Mouse (Mus musculus): Measurements from ENCODE around the gene Pnkd. TPM values are rescaled to one million over a fixed set of nuclear protein-coding genes. Genes with fewer than 3 reads are reported as not detected.

Gene Pnkd
- 99.7 and 101 TPM in 2 replicates for polyA plus RNA-seq (2016; fragmentation: Nextera tagmentation; extraction: Ambion mirVana)

GRCm38 (mm10) chr1:74284543-74285160, at the start of gene Pnkd, which contains the start of gene Aamp:
Gene Pnkd, plus strand, starts transcription at chr1:74284930.
Gene Aamp, minus strand, starts transcription at chr1:74284738.
- under 1% methylated on average over 56 of the region's 56 CpGs for WGBS
- Histone ChIP-seq H3K27me3 (ENCODE audit: poor library complexity, severe bottlenecking) (no peaks in the 10 kb centered on the region), H3K4me1 (peaks cover 29% of the 10 kb centered on the region), H3K4me3 (peak within 1 kb of the TSS; percentile 83), H3K9me3 (no peaks in the 10 kb centered on the region), H3K27ac (peak within 1 kb of the TSS; percentile 87), H3K36me3 (replicated peaks) (peaks cover 52% of the 10 kb centered on the region)
- peak; percentile 100 for DNase-seq (ENCODE audit: extremely low spot score, low spot score)

DNA sequence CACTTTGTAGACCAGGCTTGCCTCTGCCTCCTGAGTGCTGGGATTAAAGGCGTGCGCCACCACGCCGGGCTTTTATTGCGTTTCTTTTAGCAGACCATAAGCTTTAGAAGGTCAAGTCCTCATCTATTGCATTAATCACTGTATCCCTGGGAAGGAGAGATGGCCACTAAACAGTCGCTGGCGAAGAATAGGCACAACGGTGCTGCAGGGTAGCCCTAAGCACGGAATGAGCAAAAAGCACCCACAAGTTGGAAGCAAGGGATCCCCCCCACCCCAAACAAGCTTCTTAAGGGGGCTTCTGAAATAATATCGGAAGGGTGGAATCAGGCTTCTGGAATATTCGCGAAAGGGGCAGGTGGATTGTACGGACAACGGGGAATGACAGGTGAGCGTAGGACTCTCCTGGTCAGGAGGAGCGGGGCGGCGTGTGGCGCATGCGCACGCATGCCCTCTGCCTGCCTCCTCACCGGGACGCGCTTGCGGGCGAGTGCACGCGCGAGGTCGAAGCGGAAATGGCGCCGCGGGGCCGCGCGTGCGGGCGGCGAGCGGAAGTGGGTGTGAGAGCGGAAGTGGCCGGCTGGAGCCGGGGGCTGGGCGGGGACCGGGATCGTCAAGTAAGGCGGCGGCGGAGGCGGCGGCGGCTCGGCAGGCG, 48.7 kb upstream of the Pnkd start, which contains the start of gene Arpc2:
TSS of gene Arpc2 (plus strand) at position 147 of the 652 bp plus-strand sequence.
- peaks cover 43% of the 10 kb centered on the region for H3K4me1 ChIP-seq
- no peaks in the 10 kb centered on the region for H3K27me3 ChIP-seq (ENCODE audit: poor library complexity, severe bottlenecking)
- H3K27ac ChIP-seq = peak within 1 kb of the TSS; percentile 94
- H3K9me3 ChIP-seq = no peaks in the 10 kb centered on the region
- WGBS = 1% methylated on average over 55 of the region's 55 CpGs
- peak; percentile 95 for DNase-seq (ENCODE audit: extremely low spot score, low spot score)
- peak within 1 kb of the TSS; percentile 99 for H3K4me3 ChIP-seq
- H3K36me3 ChIP-seq (replicated peaks) = peaks cover 5% of the 10 kb centered on the region; the same call in 1 of the 2 replicates

DNA sequence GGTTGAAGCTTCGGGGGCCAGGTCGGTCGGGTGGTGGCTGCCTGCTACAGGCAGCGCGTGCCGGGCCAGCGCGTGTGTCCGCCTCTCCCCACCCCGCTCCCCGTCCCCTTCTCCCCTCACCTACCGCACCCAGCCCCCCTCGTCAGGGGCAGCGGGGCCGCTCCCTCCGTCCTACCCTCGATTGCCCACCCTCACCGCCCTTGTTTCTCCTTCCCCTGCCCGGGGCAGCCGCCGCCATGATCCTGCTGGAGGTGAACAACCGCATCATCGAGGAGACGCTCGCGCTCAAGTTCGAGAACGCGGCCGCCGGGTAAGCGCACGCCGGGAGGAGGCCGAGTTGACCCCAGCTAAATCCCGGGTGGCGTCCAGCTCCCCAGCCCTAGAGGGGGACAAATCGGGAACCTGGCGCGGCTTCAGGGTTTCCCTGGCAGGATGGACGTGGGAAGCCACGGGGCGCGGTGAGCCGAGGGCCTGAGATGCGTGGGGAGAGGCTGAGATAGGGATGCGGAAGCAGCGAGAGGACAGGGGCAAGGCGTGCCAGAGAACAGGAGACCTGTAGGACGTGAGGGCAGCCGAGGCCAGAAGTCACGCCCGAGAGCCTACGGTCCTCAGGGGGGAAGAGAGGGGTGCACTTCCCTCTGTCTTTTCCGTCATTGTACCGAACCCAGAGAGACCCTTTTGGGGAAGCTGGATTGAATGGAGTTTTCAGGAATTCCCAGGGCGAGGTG, 48.0 kb upstream of the Pnkd start:
- DNase-seq (ENCODE audit: extremely low spot score, low spot score) = no peak
- peak overlapping the region; percentile 94 for H3K27ac ChIP-seq
- no peaks in the 10 kb centered on the region for H3K9me3 ChIP-seq
- H3K4me1 ChIP-seq = peaks cover 43% of the 10 kb centered on the region
- WGBS = under 1% methylated on average over 57 of the region's 57 CpGs
- peak overlapping the region; percentile 99 for H3K4me3 ChIP-seq
- peaks cover 5% of the 10 kb centered on the region; the same call in 1 of the 2 replicates for H3K36me3 ChIP-seq (replicated peaks)
- H3K27me3 ChIP-seq (ENCODE audit: poor library complexity, severe bottlenecking) = no peaks in the 10 kb centered on the region

GRCm38 (mm10) chr1:74237671-74238070, 47.1 kb upstream of the Pnkd start:
- Histone ChIP-seq H3K27ac (peak overlapping the region; percentile 94; the same call in 1 of the 2 replicates), H3K4me3 (peak overlapping the region; percentile 99), H3K9me3 (no peaks in the 10 kb centered on the region), H3K36me3 (replicated peaks) (peaks cover 7% of the 10 kb centered on the region), H3K27me3 (ENCODE audit: poor library complexity, severe bottlenecking) (no peaks in the 10 kb centered on the region), H3K4me1 (peaks cover 43% of the 10 kb centered on the region)
- DNase-seq (ENCODE audit: extremely low spot score, low spot score) = no peak
- 48% methylated on average over 5 of the region's 5 CpGs for WGBS

- no peak overlapping the region for H3K27ac ChIP-seq
- H3K9me3 ChIP-seq = no peaks in the 10 kb centered on the region
- H3K27me3 ChIP-seq (ENCODE audit: poor library complexity, severe bottlenecking) = no peaks in the 10 kb centered on the region
- DNase-seq (ENCODE audit: extremely low spot score, low spot score) = no peak
- peaks cover 12% of the 10 kb centered on the region for H3K36me3 ChIP-seq (replicated peaks)
- peak overlapping the region; percentile 99 for H3K4me3 ChIP-seq
- WGBS = 68% methylated on average over 1 of the region's 1 CpGs
- H3K4me1 ChIP-seq = peaks cover 43% of the 10 kb centered on the region
These were observed 46.6 kb upstream of the Pnkd start for GRCm38 (mm10) chr1:74238136-74238535.

DNA sequence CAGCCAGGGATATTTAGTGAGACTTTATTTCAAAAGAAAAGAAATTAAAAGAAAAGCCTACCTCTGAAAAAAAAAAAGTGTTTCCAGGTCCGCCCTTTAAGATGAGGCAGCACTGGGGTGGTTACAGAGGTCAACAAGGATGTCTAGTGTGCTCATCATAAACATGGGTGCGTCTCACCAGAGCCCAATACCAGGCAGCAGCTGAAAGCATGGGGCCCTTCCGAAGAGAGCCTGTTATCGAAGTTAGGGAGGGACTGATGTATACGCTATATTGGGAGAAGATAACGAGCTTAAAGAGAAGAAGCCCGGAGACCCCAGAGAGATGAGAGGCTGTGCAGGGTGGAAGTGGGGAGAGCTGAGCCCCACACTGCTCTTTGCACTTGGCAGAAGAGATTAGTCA, 45.6 kb upstream of the Pnkd start:
- no peaks in the 10 kb centered on the region for H3K27me3 ChIP-seq (ENCODE audit: poor library complexity, severe bottlenecking)
- WGBS = 76% methylated on average over 7 of the region's 7 CpGs
- DNase-seq (ENCODE audit: extremely low spot score, low spot score) = no peak
- H3K4me1 ChIP-seq = peaks cover 43% of the 10 kb centered on the region
- H3K9me3 ChIP-seq = no peaks in the 10 kb centered on the region
- H3K27ac ChIP-seq = no peak overlapping the region
- peak overlapping the region; percentile 99; the same call in 1 of the 2 replicates for H3K4me3 ChIP-seq
- peaks cover 20% of the 10 kb centered on the region for H3K36me3 ChIP-seq (replicated peaks)

DNA sequence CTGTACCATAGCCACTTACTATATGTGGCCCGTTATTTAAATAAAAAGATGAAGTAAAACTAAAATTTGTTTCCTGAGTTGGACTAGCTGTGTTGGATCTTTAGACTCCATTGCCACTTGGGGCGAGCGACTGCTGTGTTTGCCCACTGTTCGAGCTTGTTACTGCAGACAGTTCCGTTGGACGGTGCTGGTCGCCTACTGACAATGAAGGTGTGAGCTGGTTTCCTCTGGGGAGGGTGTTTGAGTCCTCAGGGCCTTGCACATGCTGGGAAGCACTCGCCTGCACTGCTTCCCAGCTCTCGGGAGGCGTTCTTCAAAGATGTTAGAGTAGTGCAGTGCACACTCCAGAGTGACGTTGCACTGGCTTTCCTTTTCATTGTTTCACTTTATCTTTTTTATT, 45.1 kb upstream of the Pnkd start:
- 73% methylated on average over 11 of the region's 11 CpGs for WGBS
- Histone ChIP-seq H3K36me3 (replicated peaks) (peaks cover 20% of the 10 kb centered on the region), H3K4me3 (peak overlapping the region; percentile 99; the same call in 1 of the 2 replicates), H3K4me1 (peaks cover 43% of the 10 kb centered on the region), H3K27ac (no peak overlapping the region), H3K9me3 (no peaks in the 10 kb centered on the region), H3K27me3 (ENCODE audit: poor library complexity, severe bottlenecking) (no peaks in the 10 kb centered on the region)
- no peak for DNase-seq (ENCODE audit: extremely low spot score, low spot score)

GRCm38 (mm10) chr1:74240311-74240710, 44.4 kb upstream of the Pnkd start:
- H3K27me3 ChIP-seq (ENCODE audit: poor library complexity, severe bottlenecking) = no peaks in the 10 kb centered on the region
- H3K9me3 ChIP-seq = no peaks in the 10 kb centered on the region
- H3K36me3 ChIP-seq (replicated peaks) = peaks cover 20% of the 10 kb centered on the region
- no peak for DNase-seq (ENCODE audit: extremely low spot score, low spot score)
- WGBS = 86% methylated on average over 6 of the region's 6 CpGs
- H3K4me1 ChIP-seq = peaks cover 43% of the 10 kb centered on the region
- H3K27ac ChIP-seq = no peak overlapping the region
- H3K4me3 ChIP-seq = no peak overlapping the region

DNA sequence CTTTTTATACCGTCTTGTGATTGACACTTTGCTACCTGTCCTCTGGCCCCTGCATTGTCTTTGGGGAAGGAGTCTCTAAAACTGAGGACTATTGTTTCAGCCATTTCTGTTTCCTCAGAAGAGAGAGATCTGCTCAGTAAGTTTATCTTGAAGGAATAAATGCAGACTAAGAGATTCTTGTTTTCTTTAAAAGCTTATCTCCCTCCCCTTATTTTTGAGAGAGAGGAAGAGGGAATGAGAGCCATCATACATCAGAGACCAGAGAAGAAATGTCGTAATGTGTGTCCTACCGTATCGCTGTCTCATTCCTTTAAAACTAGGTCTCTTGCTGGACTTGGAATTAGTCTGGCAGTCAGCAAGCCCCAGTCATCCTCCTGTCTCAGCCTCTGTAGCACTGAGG, 43.9 kb upstream of the Pnkd start:
- WGBS = 95% methylated on average over 4 of the region's 4 CpGs
- DNase-seq (ENCODE audit: extremely low spot score, low spot score) = no peak
- H3K27ac ChIP-seq = no peak overlapping the region

GRCm38 (mm10) chr1:74245525-74245924, 39.2 kb upstream of the Pnkd start:
- H3K9me3 ChIP-seq = no peaks in the 10 kb centered on the region
- H3K27me3 ChIP-seq (ENCODE audit: poor library complexity, severe bottlenecking) = no peaks in the 10 kb centered on the region
- DNase-seq (ENCODE audit: extremely low spot score, low spot score) = no peak
- no peak overlapping the region for H3K4me3 ChIP-seq
- H3K4me1 ChIP-seq = peaks cover 1% of the 10 kb centered on the region
- peaks cover 56% of the 10 kb centered on the region for H3K36me3 ChIP-seq (replicated peaks)
- H3K27ac ChIP-seq = no peak overlapping the region
- WGBS = 88% methylated on average over 2 of the region's 2 CpGs

More for the DNA sequence above, 43.9 kb upstream of the Pnkd start:
- Histone ChIP-seq H3K36me3 (replicated peaks) (peaks cover 21% of the 10 kb centered on the region), H3K4me1 (peaks cover 41% of the 10 kb centered on the region), H3K9me3 (no peaks in the 10 kb centered on the region), H3K4me3 (no peak overlapping the region), H3K27me3 (ENCODE audit: poor library complexity, severe bottlenecking) (no peaks in the 10 kb centered on the region)

- H3K4me1 ChIP-seq = no peaks in the 10 kb centered on the region
- H3K4me3 ChIP-seq = no peak overlapping the region
- no peaks in the 10 kb centered on the region for H3K27me3 ChIP-seq (ENCODE audit: poor library complexity, severe bottlenecking)
- DNase-seq (ENCODE audit: extremely low spot score, low spot score) = no peak
- H3K36me3 ChIP-seq (replicated peaks) = peaks cover 75% of the 10 kb centered on the region
- no peak overlapping the region for H3K27ac ChIP-seq
- WGBS = 79% methylated on average over 1 of the region's 1 CpGs
- H3K9me3 ChIP-seq = no peaks in the 10 kb centered on the region
These were observed 35.9 kb upstream of the Pnkd start for GRCm38 (mm10) chr1:74248799-74249198.

GRCm38 (mm10) chr1:74249331-74249980, 35.3 kb upstream of the Pnkd start:
- 82% methylated on average over 5 of the region's 5 CpGs for WGBS
- H3K4me3 ChIP-seq = no peak overlapping the region
- no peak overlapping the region for H3K27ac ChIP-seq
- H3K36me3 ChIP-seq (replicated peaks) = peaks cover 80% of the 10 kb centered on the region
- H3K27me3 ChIP-seq (ENCODE audit: poor library complexity, severe bottlenecking) = no peaks in the 10 kb centered on the region
- no peak for DNase-seq (ENCODE audit: extremely low spot score, low spot score)
- no peaks in the 10 kb centered on the region for H3K9me3 ChIP-seq
- no peaks in the 10 kb centered on the region for H3K4me1 ChIP-seq

Measured in forebrain, embryonic 10.5 days (tissue).